Mouse (Mus musculus) limb, embryonic 15.5 days (tissue): ENCODE data around the gene Zcrb1. TPM values are rescaled to one million over a fixed set of nuclear protein-coding genes. Genes with fewer than 3 reads are reported as not detected.
A peak's percentile ranks its signal among the peaks of the same experiment; 100 is the strongest.

Experiments used
- ATAC-seq: fragments of 200-750 bp; cut with Nextera tagmentation; 2 replicates; pipeline ENCODE4 v1.8.0; 2017; ENCODE audit warnings: low read depth, moderate TSS enrichment; ENCODE audit not compliant: insufficient number of reproducible peaks, low FRiP score, low TSS enrichment
- H3K27ac ChIP-seq: fragments of 300-500 bp; sonication (generic); 2 replicates; pipeline ENCODE4 v1.5.1; 2015; ENCODE audit warnings: moderate library complexity, mild to moderate bottlenecking, inconsistent platforms
- H3K27me3 ChIP-seq: fragments of 300-500 bp; sonication (generic); 2 replicates; pipeline ENCODE4 v1.6.1; 2015; ENCODE audit warnings: inconsistent platforms
- H3K36me3 ChIP-seq: fragments of 300-500 bp; sonication (generic); 2 replicates; pipeline ENCODE4 v1.6.1; 2015; ENCODE audit warnings: inconsistent platforms
- H3K4me1 ChIP-seq: fragments of 300-500 bp; sonication (generic); 2 replicates; pipeline ENCODE4 v1.6.1; 2015; ENCODE audit warnings: inconsistent platforms
- H3K4me2 ChIP-seq: fragments of 300-500 bp; sonication (generic); 2 replicates; pipeline ENCODE4 v1.6.1; 2015; ENCODE audit warnings: mild to moderate bottlenecking, inconsistent platforms
- H3K4me3 ChIP-seq: fragments of 300-500 bp; sonication (generic); 2 replicates; pipeline ENCODE4 v1.5.1; 2015; ENCODE audit warnings: mild to moderate bottlenecking, inconsistent platforms
- H3K9ac ChIP-seq: fragments of 300-500 bp; sonication (generic); 2 replicates; pipeline ENCODE4 v1.6.1; 2015; ENCODE audit warnings: inconsistent platforms
- H3K9me3 ChIP-seq: fragments of 300-500 bp; sonication (generic); 2 replicates; pipeline ENCODE4 v1.6.1; 2016; ENCODE audit warnings: inconsistent platforms
- WGBS: fragments of 180-500 bp; shearing (Covaris S2); methylation state at CpG from one replicate; pipeline ENCODE4 v1.1.7; 2015; 5-methylcytosine and 5-hydroxymethylcytosine counted together
- polyA plus RNA-seq: library from polyadenylated mRNA; unstranded; fragments of >200 nt; fragmentation: Nextera tagmentation; extraction: Ambion mirVana; gene quantifications from 2 replicates; pipeline ENCODE4 v1.2.1, GENCODE M21; 2015

The Zcrb1 gene
- 116 and 120 TPM in 2 replicates for polyA plus RNA-seq

DNA sequence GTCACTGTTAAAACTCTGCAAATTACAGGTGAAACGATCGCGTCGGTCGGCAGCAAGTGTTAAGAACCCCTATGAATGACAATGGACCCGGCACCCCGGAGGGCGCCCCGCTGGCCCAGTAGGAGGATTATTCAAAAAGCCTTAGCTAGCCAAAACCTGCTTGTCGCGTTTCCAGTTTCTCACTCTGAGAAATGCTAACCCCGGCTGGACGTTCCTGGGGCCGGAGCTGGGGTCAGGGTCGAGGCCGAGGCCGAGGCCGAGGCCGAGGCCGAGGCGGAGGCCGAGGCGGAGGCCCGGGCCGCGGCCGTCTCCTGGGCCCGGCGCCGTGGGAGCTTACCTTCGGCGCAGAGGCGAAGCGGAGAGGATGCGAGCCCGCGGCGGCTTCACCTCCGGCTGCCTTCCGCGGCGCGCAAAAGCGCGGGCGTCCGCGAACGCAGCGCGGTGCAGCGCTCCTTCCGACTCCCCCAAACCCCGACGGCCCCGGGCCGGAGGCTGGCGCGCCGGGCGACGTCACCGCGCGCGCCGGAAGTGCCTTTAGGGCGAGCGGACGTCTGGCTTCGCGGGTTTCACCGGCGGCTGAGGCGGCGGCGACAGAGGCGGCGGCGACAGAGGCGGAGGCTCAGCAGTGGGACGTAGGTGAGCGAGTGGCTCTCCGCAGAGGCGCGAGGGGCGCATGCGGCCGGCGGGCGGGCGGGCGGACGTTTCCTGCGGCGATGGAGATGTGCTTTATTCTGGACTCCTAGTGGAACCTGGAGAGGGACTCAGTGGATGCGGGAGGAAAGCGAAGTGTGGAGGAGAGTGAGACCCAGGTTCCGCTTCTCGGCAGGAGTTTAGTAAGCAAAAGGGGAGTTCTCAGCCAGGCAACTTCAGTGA lies at the start of gene Zcrb1, which contains the start of gene Pphln1:
Zcrb1 (minus strand) TSS at position 509 of the 873 bp plus-strand sequence.
Pphln1 (plus strand) TSS at position 525 of the 873 bp plus-strand sequence.
- under 1% methylated on average over 100 of the region's 100 CpGs for WGBS
- Histone ChIP-seq H3K9me3 (no peaks in the 10 kb centered on the region), H3K4me3 (peak within 1 kb of the TSS; percentile 95), H3K36me3 (peaks cover 16% of the 10 kb centered on the region), H3K4me2 (peak within 1 kb of the TSS; percentile 72), H3K9ac (peak within 1 kb of the TSS; percentile 95), H3K27ac (peak within 1 kb of the TSS; percentile 89), H3K27me3 (no peaks in the 10 kb centered on the region), H3K4me1 (peaks cover 19% of the 10 kb centered on the region)
- ATAC-seq = peak; percentile 84; the same call in 1 of the 2 replicates

GRCm38 (mm10) chr15:93443676-93444075 lies 45.5 kb upstream of the Zcrb1 start:
- 78% methylated on average over 6 of the region's 6 CpGs for WGBS
- no peak for ATAC-seq
- Histone ChIP-seq H3K9me3 (no peaks in the 10 kb centered on the region), H3K4me1 (no peaks in the 10 kb centered on the region), H3K4me2 (no peak overlapping the region), H3K27ac (no peak overlapping the region), H3K4me3 (no peak overlapping the region), H3K9ac (no peak overlapping the region), H3K27me3 (no peaks in the 10 kb centered on the region), H3K36me3 (peaks cover 35% of the 10 kb centered on the region)

DNA sequence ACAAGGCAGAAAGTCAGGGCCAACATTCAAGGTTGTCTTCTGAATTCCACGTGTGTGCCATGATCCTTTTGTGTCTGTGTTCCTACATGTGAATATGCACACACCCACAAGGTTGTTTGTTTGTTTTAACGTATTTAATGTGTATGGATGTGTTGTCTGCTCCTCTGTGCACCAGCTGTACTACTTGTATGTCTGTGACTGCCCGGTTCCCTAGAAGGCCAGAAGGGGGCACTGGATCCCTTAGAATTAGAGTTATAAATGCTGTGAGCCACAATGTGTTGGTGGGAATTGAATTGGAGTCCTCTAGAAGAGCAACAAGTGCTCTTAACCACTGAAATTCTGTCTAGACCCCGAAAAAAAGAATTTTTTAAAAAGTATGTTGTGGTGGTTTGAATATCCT lies 44.1 kb upstream of the Zcrb1 start:
- Histone ChIP-seq H3K4me3 (no peak overlapping the region), H3K27me3 (no peaks in the 10 kb centered on the region), H3K9ac (no peak overlapping the region), H3K4me1 (no peaks in the 10 kb centered on the region), H3K27ac (no peak overlapping the region), H3K9me3 (no peaks in the 10 kb centered on the region), H3K4me2 (no peak overlapping the region), H3K36me3 (peaks cover 35% of the 10 kb centered on the region)
- ATAC-seq = no peak
- 93% methylated on average over 4 of the region's 4 CpGs for WGBS

- Histone ChIP-seq H3K9ac (no peak overlapping the region), H3K4me2 (no peak overlapping the region), H3K36me3 (peaks cover 33% of the 10 kb centered on the region), H3K4me1 (0 out of 2 replicates have a peak, but pooled peaks cover 2% of the 10 kb centered on the region), H3K27me3 (no peaks in the 10 kb centered on the region), H3K27ac (no peak overlapping the region), H3K4me3 (no peak overlapping the region), H3K9me3 (no peaks in the 10 kb centered on the region)
- WGBS = 33% methylated on average over 5 of the region's 5 CpGs
- no peak for ATAC-seq
Measured at GRCm38 (mm10) chr15:93438663-93439062, 40.5 kb upstream of the Zcrb1 start.

- Histone ChIP-seq H3K27me3 (no peaks in the 10 kb centered on the region), H3K9ac (no peak overlapping the region), H3K4me1 (0 out of 2 replicates have a peak, but pooled peaks cover 2% of the 10 kb centered on the region), H3K27ac (no peak overlapping the region), H3K4me2 (no peak overlapping the region), H3K4me3 (no peak overlapping the region), H3K9me3 (no peaks in the 10 kb centered on the region), H3K36me3 (peaks cover 16% of the 10 kb centered on the region)
- no peak for ATAC-seq
- 89% methylated on average over 12 of the region's 12 CpGs for WGBS
Measured at GRCm38 (mm10) chr15:93435998-93436397, 37.9 kb upstream of the Zcrb1 start.

- Histone ChIP-seq H3K9me3 (no peaks in the 10 kb centered on the region), H3K9ac (no peak overlapping the region), H3K4me1 (0 out of 2 replicates have a peak, but pooled peaks cover 2% of the 10 kb centered on the region), H3K4me3 (no peak overlapping the region), H3K36me3 (peaks cover 9% of the 10 kb centered on the region; the same call in 1 of the 2 replicates), H3K27ac (no peak overlapping the region), H3K4me2 (no peak overlapping the region), H3K27me3 (no peaks in the 10 kb centered on the region)
- ATAC-seq = no peak; the same call in 1 of the 2 replicates
- WGBS = 50% methylated on average over 11 of the region's 11 CpGs
Measured at GRCm38 (mm10) chr15:93433811-93434210, 35.7 kb upstream of the Zcrb1 start.

DNA sequence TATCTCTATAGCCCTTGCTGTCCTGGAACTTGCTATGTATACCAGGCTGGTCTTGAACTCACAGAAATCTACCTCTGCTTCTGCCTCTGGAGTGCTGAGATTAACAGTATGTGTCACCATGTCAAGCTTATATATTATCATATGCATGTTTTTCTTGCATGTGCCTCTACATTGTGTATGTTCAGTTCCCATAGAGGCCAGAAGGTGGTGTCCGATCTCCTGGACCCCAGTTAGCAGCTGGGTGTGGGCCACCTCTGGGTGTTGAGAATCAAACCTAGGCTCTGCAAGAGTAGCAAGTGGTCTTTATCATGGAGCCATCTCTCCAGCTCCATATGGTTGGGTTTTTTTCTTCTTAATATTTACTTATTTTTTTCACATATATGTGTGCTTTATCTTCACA lies 24.4 kb upstream of the Zcrb1 start:
- 92% methylated on average over 1 of the region's 1 CpGs for WGBS
- H3K4me2 ChIP-seq = no peak overlapping the region
- H3K9ac ChIP-seq = no peak overlapping the region
- H3K27ac ChIP-seq = no peak overlapping the region
- no peaks in the 10 kb centered on the region for H3K27me3 ChIP-seq
- H3K36me3 ChIP-seq = peaks cover 32% of the 10 kb centered on the region
- no peak overlapping the region for H3K4me3 ChIP-seq
- H3K9me3 ChIP-seq = no peaks in the 10 kb centered on the region
- ATAC-seq = no peak
- H3K4me1 ChIP-seq = no peaks in the 10 kb centered on the region

GRCm38 (mm10) chr15:93420596-93420995 lies 22.5 kb upstream of the Zcrb1 start:
- peaks cover 33% of the 10 kb centered on the region for H3K36me3 ChIP-seq
- no peaks in the 10 kb centered on the region for H3K9me3 ChIP-seq
- no peak overlapping the region for H3K4me2 ChIP-seq
- no peak for ATAC-seq
- no peak overlapping the region for H3K9ac ChIP-seq
- H3K4me1 ChIP-seq = no peaks in the 10 kb centered on the region
- H3K27ac ChIP-seq = no peak overlapping the region
- WGBS = 83% methylated on average over 7 of the region's 7 CpGs
- H3K27me3 ChIP-seq = no peaks in the 10 kb centered on the region
- H3K4me3 ChIP-seq = no peak overlapping the region

DNA sequence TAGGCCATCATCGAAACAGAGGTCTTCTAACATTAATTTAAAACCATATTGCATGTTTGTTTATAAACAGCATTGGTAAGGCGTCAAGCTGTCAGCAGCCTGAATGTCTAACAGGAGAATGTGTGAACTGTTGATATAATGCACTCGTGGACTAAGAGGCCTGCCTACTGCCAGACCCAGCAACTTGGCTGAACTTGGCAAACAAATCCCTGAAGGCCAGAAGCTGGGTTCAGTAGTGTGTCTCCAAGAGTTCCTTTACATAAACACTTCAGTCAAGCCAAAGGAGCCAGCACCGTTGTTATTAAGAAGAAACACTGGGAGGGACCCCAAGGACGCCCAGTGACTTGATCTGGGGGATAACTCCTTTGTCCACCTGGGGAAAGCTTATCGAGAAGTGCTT lies 18.2 kb upstream of the Zcrb1 start:
- H3K4me3 ChIP-seq = no peak overlapping the region
- no peak overlapping the region for H3K9ac ChIP-seq
- WGBS = 87% methylated on average over 6 of the region's 6 CpGs
- no peak overlapping the region for H3K27ac ChIP-seq
- peaks cover 35% of the 10 kb centered on the region for H3K36me3 ChIP-seq
- H3K4me1 ChIP-seq = no peaks in the 10 kb centered on the region
- H3K27me3 ChIP-seq = no peaks in the 10 kb centered on the region
- H3K9me3 ChIP-seq = no peaks in the 10 kb centered on the region
- H3K4me2 ChIP-seq = no peak overlapping the region
- ATAC-seq = no peak

GRCm38 (mm10) chr15:93414456-93414855 lies 16.3 kb upstream of the Zcrb1 start:
- Histone ChIP-seq H3K4me3 (no peak overlapping the region), H3K9ac (no peak overlapping the region), H3K4me2 (no peak overlapping the region), H3K9me3 (no peaks in the 10 kb centered on the region), H3K4me1 (no peaks in the 10 kb centered on the region), H3K27me3 (no peaks in the 10 kb centered on the region), H3K36me3 (peaks cover 45% of the 10 kb centered on the region), H3K27ac (no peak overlapping the region)
- no peak for ATAC-seq
- WGBS = 94% methylated on average over 9 of the region's 9 CpGs

DNA sequence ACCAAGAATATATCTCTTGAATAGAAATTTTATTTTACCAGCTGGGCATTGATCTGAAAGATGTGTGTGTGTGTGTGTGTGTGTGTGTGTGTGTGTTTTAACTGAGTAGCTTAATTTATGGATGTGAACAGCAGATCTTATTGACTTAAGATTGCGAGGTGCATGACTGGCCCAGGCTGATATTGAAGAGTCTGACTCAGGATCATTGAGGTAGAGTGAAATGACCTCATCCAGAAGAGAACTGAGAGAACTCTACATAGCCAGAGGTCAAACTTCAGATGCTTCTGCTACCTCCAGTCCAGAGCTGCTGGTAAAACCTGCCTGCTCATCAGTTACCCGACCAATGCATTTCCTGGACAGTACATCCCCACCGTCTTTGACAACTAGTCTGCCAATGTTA lies 14.3 kb upstream of the Zcrb1 start:
- H3K4me3 ChIP-seq = no peak overlapping the region
- no peak overlapping the region for H3K9ac ChIP-seq
- no peaks in the 10 kb centered on the region for H3K4me1 ChIP-seq
- H3K36me3 ChIP-seq = peaks cover 50% of the 10 kb centered on the region
- no peak for ATAC-seq
- no peaks in the 10 kb centered on the region for H3K9me3 ChIP-seq
- no peaks in the 10 kb centered on the region for H3K27me3 ChIP-seq
- WGBS = 95% methylated on average over 3 of the region's 3 CpGs
- H3K27ac ChIP-seq = no peak overlapping the region
- no peak overlapping the region for H3K4me2 ChIP-seq

GRCm38 (mm10) chr15:93406492-93406891 lies 8.4 kb upstream of the Zcrb1 start:
- H3K4me3 ChIP-seq = no peak overlapping the region
- no peak overlapping the region for H3K9ac ChIP-seq
- no peaks in the 10 kb centered on the region for H3K4me1 ChIP-seq
- H3K9me3 ChIP-seq = no peaks in the 10 kb centered on the region
- H3K4me2 ChIP-seq = no peak overlapping the region
- ATAC-seq = no peak
- WGBS = 89% methylated on average over 5 of the region's 5 CpGs
- H3K27me3 ChIP-seq = no peaks in the 10 kb centered on the region
- peaks cover 23% of the 10 kb centered on the region for H3K36me3 ChIP-seq
- H3K27ac ChIP-seq = no peak overlapping the region
